Mouse (Mus musculus) ES-Bruce4 (cell line): Measurements from ENCODE around the gene Zscan2.

Source experiments
- CTCF ChIP-seq: IDR thresholded peaks from one replicate; pipeline ENCODE4 v1.8.1; 2011; ENCODE audit warnings: low read depth, low read length
- EP300 ChIP-seq: IDR thresholded peaks from 2 replicates; pipeline ENCODE4 v1.6.1; 2011; ENCODE audit warnings: low read depth, low read length; ENCODE audit not compliant: insufficient read depth
- POLR2A ChIP-seq: IDR thresholded peaks from one replicate; pipeline ENCODE4 v1.8.1; 2011; ENCODE audit warnings: low read length; ENCODE audit not compliant: insufficient read depth

DNA sequence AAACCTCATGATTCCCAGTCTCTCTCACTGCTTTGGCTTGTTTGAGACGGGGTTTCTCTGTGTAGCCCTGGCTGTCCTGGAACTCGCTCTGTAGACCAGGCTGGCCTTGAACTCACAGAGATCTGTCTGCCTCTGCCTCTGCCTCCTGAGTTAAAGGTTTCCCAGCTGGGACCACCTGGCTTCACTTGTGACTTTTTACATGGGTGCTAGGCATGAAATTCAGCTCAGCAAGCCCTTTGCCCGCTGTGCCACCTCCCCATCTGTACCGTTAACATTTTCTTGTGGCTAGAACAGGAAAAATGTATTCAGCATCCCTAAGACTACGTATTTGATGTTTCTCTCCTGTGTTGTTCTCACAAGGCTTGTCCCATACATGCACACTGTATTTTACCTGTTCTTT, 10.2 kb upstream of the Zscan2 start:
- no peak for TF ChIP-seq EP300
- TF ChIP-seq CTCF, result no peak
- no peak for TF ChIP-seq POLR2A
